Mouse (Mus musculus): ENCODE results near the gene Igsf10. TPM values are rescaled to one million over a fixed set of nuclear protein-coding genes. Genes with fewer than 3 reads are reported as not detected.

Gene Igsf10
- polyA plus RNA-seq, 1 experiment = 1.0 TPM

GRCm38 (mm10) chr3:59312610-59313009, 31.6 kb downstream of the Igsf10 start:
- Histone ChIP-seq H3K27ac (ENCODE audit: insufficient read depth, low read depth, low read length) (no peak overlapping the region), H3K36me3 (ENCODE audit: control insufficient read depth, insufficient read depth, low read length) (no peaks in the 10 kb centered on the region), H3K4me3 (ENCODE audit: low read depth, low read length) (no peak overlapping the region), H3K4me1 (ENCODE audit: control insufficient read depth, insufficient read depth, insufficient read length, low read length) (no peaks in the 10 kb centered on the region), H3K27me3 (ENCODE audit: control insufficient read depth, insufficient read depth, low read length) (no peaks in the 10 kb centered on the region)
- TF ChIP-seq CTCF (IDR thresholded peaks at IDR 0.05; ENCODE audit: extremely low read depth, insufficient read length, insufficient replicate concordance, low read depth, low read length) (no peak), POLR2A (IDR thresholded peaks at IDR 0.05; ENCODE audit: low read depth, low read length) (no peak)
- WGBS = 76% methylated on average over 10 of the region's 10 CpGs

GRCm38 (mm10) chr3:59305518-59305917, 38.7 kb downstream of the Igsf10 start:
- TF ChIP-seq POLR2A (IDR thresholded peaks at IDR 0.05; ENCODE audit: low read depth, low read length) (no peak), CTCF (IDR thresholded peaks at IDR 0.05; ENCODE audit: extremely low read depth, insufficient read length, insufficient replicate concordance, low read depth, low read length) (no peak)
- Histone ChIP-seq H3K4me3 (ENCODE audit: low read depth, low read length) (no peak overlapping the region), H3K4me1 (ENCODE audit: control insufficient read depth, insufficient read depth, insufficient read length, low read length) (no peaks in the 10 kb centered on the region), H3K36me3 (ENCODE audit: control insufficient read depth, insufficient read depth, low read length) (no peaks in the 10 kb centered on the region), H3K27ac (ENCODE audit: insufficient read depth, low read depth, low read length) (no peak overlapping the region), H3K27me3 (ENCODE audit: control insufficient read depth, insufficient read depth, low read length) (no peaks in the 10 kb centered on the region)
- 93% methylated on average over 2 of the region's 2 CpGs for WGBS

GRCm38 (mm10) chr3:59304944-59305343, 39.2 kb downstream of the Igsf10 start:
- Histone ChIP-seq H3K36me3 (ENCODE audit: control insufficient read depth, insufficient read depth, low read length) (no peaks in the 10 kb centered on the region), H3K27me3 (ENCODE audit: control insufficient read depth, insufficient read depth, low read length) (no peaks in the 10 kb centered on the region), H3K27ac (ENCODE audit: insufficient read depth, low read depth, low read length) (no peak overlapping the region), H3K4me3 (ENCODE audit: low read depth, low read length) (no peak overlapping the region), H3K4me1 (ENCODE audit: control insufficient read depth, insufficient read depth, insufficient read length, low read length) (no peaks in the 10 kb centered on the region)
- 92% methylated on average over 5 of the region's 5 CpGs for WGBS
- no peak for TF ChIP-seq CTCF (IDR thresholded peaks at IDR 0.05; ENCODE audit: extremely low read depth, insufficient read length, insufficient replicate concordance, low read depth, low read length)
- TF ChIP-seq POLR2A (IDR thresholded peaks at IDR 0.05; ENCODE audit: low read depth, low read length) = no peak

- H3K4me1 ChIP-seq (ENCODE audit: control insufficient read depth, insufficient read depth, insufficient read length, low read length) = no peaks in the 10 kb centered on the region
- TF ChIP-seq POLR2A (IDR thresholded peaks at IDR 0.05; ENCODE audit: low read depth, low read length) (no peak), CTCF (IDR thresholded peaks at IDR 0.05; ENCODE audit: extremely low read depth, insufficient read length, insufficient replicate concordance, low read depth, low read length) (no peak)
- H3K27me3 ChIP-seq (ENCODE audit: control insufficient read depth, insufficient read depth, low read length) = no peaks in the 10 kb centered on the region
- no peaks in the 10 kb centered on the region for H3K36me3 ChIP-seq (ENCODE audit: control insufficient read depth, insufficient read depth, low read length)
- H3K27ac ChIP-seq (ENCODE audit: insufficient read depth, low read depth, low read length) = no peak overlapping the region
- H3K4me3 ChIP-seq (ENCODE audit: low read depth, low read length) = no peak overlapping the region
- WGBS = 85% methylated on average over 16 of the region's 16 CpGs
Measured at GRCm38 (mm10) chr3:59297653-59298052, 46.5 kb downstream of the Igsf10 start.

GRCm38 (mm10) chr3:59296563-59297130, 47.5 kb downstream of the Igsf10 start:
- Histone ChIP-seq H3K4me1 (ENCODE audit: control insufficient read depth, insufficient read depth, insufficient read length, low read length) (no peaks in the 10 kb centered on the region), H3K4me3 (ENCODE audit: low read depth, low read length) (no peak overlapping the region), H3K36me3 (ENCODE audit: control insufficient read depth, insufficient read depth, low read length) (no peaks in the 10 kb centered on the region), H3K27ac (ENCODE audit: insufficient read depth, low read depth, low read length) (no peak overlapping the region), H3K27me3 (ENCODE audit: control insufficient read depth, insufficient read depth, low read length) (no peaks in the 10 kb centered on the region)
- 85% methylated on average over 5 of the region's 5 CpGs for WGBS
- TF ChIP-seq CTCF (IDR thresholded peaks at IDR 0.05; ENCODE audit: extremely low read depth, insufficient read length, insufficient replicate concordance, low read depth, low read length) (no peak), POLR2A (IDR thresholded peaks at IDR 0.05; ENCODE audit: low read depth, low read length) (no peak)

- WGBS = 85% methylated on average over 16 of the region's 16 CpGs
- TF ChIP-seq CTCF (IDR thresholded peaks at IDR 0.05; ENCODE audit: extremely low read depth, insufficient read length, insufficient replicate concordance, low read depth, low read length) (no peak), POLR2A (IDR thresholded peaks at IDR 0.05; ENCODE audit: low read depth, low read length) (no peak)
- H3K4me1 ChIP-seq (ENCODE audit: control insufficient read depth, insufficient read depth, insufficient read length, low read length) = no peaks in the 10 kb centered on the region
- H3K27ac ChIP-seq (ENCODE audit: insufficient read depth, low read depth, low read length) = no peak overlapping the region
- no peak overlapping the region for H3K4me3 ChIP-seq (ENCODE audit: low read depth, low read length)
- no peaks in the 10 kb centered on the region for H3K36me3 ChIP-seq (ENCODE audit: control insufficient read depth, insufficient read depth, low read length)
- H3K27me3 ChIP-seq (ENCODE audit: control insufficient read depth, insufficient read depth, low read length) = no peaks in the 10 kb centered on the region
Measured at GRCm38 (mm10) chr3:59295699-59296562, 48.3 kb downstream of the Igsf10 start.

- no peak for TF ChIP-seq POLR2A (IDR thresholded peaks at IDR 0.05; ENCODE audit: low read depth, low read length)
- TF ChIP-seq CTCF (IDR thresholded peaks at IDR 0.05; ENCODE audit: extremely low read depth, insufficient read length, insufficient replicate concordance, low read depth, low read length) = no peak
- no peaks in the 10 kb centered on the region for H3K36me3 ChIP-seq (ENCODE audit: control insufficient read depth, insufficient read depth, low read length)
- H3K4me1 ChIP-seq (ENCODE audit: control insufficient read depth, insufficient read depth, insufficient read length, low read length) = no peaks in the 10 kb centered on the region
- no peak overlapping the region for H3K27ac ChIP-seq (ENCODE audit: insufficient read depth, low read depth, low read length)
- no peaks in the 10 kb centered on the region for H3K27me3 ChIP-seq (ENCODE audit: control insufficient read depth, insufficient read depth, low read length)
- H3K4me3 ChIP-seq (ENCODE audit: low read depth, low read length) = no peak overlapping the region
- 87% methylated on average over 5 of the region's 5 CpGs for WGBS
Measured at GRCm38 (mm10) chr3:59293437-59294199, 50.6 kb downstream of the Igsf10 start.
